Mouse (Mus musculus): ENCODE results near the gene Limd2.

DNA sequence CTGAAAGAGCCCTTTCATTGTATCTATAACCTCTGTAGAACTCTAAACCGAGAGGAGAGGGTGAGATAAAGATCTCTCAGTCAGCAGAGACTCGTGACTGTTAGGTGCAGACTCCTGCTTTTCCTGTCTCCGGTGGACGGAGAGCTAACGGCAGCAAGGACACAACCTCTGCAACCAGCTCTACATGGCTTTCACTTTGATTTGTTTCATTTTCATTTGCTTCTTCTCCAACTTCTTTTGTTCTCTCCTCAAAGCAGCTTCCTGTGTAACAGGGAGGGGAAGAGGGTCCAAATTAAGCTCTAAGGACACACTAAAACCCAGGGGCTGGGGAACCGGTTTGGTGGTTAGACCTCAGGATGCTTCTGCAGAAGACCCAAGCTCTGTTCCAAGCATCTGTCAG, 40.1 kb upstream of the Limd2 start:
- no peak for TF ChIP-seq POLR2A (IDR thresholded peaks at IDR 0.05; ENCODE audit: borderline replicate concordance, insufficient read depth, low read length)
- TF ChIP-seq CTCF (IDR thresholded peaks at IDR 0.05; ENCODE audit: borderline replicate concordance, insufficient read depth, low read depth, low read length) = no peak
